Mouse (Mus musculus) c-Kit-positive CD71-positive TER-119-positive erythroid progenitor cells, embryonic 14.5 days (primary cell): ENCODE results near the gene Shroom1.

Experiments
- DNase-seq: peaks from one replicate; pipeline ENCODE4 v3.0.0-alpha.2; 2013; ENCODE audit warnings: low spot score

Gene Shroom1

GRCm38 (mm10) chr11:53479783-53480301 is 22.8 kb downstream of the Shroom1 start, which contains the start of the genes Gm9945 and Sowaha:
Gm9945 (plus strand) TSS chr11:53480166.
Sowaha (minus strand) TSS chr11:53480274.
- peak; percentile 64 for DNase-seq

DNA sequence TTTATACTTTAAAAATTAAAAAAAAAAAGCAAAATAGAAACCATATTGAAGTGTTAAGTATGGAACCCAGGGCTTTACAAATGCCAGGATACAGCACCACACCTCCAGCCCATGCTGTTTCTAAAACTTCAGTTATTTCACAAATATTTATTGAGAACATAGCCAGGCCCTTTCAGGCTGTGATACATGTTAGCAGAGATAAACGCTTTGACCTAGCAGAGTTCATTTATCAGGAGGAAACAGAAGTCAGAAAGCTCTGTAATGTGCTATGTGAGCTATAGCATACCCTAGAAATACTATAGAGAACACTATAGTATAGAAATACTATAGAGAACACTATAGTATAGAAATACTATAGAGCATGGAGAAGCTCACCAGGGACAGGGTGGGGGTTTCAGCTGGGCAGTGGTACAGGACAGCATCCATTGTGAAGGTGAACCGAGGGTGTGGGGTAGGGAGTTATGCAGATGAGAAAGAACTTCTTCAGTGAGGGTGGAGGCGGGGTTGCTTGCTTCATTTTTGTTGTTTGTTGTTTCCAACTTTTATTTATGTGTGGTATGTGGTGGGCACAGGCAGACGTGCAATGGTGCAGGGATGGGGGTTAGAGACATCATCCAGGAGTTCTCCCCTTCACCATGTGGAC is 24.2 kb downstream of the Shroom1 start:
- peak; percentile 79 for DNase-seq

GRCm38 (mm10) chr11:53483159-53483891 is 26.3 kb downstream of the Shroom1 start:
- peak; percentile 76 for DNase-seq

DNA sequence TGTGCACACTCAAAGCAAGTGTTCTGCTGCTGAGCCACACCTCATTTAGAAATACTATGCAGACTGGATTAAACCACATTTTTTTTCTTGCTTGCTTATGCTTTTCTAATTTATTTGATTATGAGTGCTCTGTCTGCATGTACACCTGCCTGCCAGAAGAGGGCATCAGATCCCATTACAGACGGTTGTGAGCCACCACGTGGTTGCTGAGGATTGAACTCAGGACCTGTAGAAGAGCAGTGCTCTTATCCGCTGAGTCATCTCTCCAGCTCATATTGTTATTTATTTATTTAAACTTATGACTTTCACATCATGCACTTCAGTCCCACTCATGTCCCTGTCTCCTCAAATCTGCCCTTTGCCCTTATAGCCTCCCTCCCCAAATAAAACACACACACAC is 28.7 kb downstream of the Shroom1 start:
- DNase-seq: no peak

DNA sequence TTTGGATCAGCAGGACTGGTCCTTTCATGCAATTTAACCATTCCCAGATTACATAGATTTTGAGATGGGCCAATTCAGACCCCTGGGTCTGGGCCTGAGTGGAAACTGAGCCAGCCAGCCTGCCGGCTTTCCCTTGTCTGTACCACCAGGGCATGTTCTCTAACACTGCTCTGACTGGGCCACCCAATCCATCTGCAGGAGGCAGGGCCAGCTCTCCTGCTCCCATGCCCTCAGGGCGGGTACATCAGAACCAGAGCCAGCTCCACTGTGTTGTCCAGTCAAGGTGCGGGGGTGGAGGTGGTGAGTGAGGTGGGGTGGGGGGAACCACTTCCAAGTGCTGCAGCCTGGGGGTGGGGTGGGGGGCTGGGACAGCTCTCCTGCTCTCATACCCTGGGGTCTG is 29.3 kb downstream of the Shroom1 start:
- no peak for DNase-seq

DNA sequence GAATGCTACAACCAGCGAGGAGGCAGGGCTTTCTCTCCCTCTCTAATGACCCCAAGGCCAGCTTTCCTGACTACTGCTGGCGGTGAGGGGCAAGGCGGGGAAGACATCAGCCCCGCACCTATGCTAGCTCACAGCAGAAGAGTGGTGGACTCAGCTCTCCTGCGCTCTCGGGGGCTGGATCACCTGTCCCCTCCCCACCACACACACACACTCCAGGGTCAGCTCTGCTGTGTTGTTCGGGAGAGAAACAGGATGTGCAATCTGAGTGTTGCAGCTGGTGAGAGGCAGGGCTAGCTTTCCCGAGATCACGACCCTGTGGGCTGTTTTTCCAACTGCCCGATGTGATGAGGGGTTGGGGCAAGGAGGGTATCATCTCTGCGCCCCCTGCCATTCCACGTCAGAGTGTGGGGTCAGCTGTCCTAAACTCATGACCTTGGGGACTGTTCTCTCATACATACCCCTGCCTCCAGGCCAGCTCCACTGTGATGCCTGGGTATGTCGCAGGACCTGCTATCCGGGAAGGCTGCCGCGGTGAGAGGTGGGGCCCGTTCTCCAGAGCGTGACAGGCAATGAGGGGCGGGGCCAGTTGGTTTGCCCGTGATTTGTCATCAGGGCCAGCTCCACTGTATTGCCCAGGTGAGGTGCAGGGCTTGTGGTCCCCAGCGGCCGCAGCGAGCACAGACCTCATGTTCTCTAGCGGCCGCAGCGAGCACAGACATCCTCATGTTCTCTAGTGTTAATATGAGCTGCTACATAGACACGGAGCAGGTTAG is 30.0 kb downstream of the Shroom1 start:
- DNase-seq: no peak

GRCm38 (mm10) chr11:53489007-53489406 is 32.0 kb downstream of the Shroom1 start:
- DNase-seq: no peak

GRCm38 (mm10) chr11:53489421-53489820 is 32.4 kb downstream of the Shroom1 start:
- DNase-seq: no peak

GRCm38 (mm10) chr11:53491954-53492401 is 35.0 kb downstream of the Shroom1 start:
- DNase-seq: no peak

GRCm38 (mm10) chr11:53493243-53493955 is 36.4 kb downstream of the Shroom1 start:
- no peak for DNase-seq

- DNase-seq: no peak
These were observed 38.4 kb downstream of the Shroom1 start for GRCm38 (mm10) chr11:53495417-53495816.

- no peak for DNase-seq
These were observed 39.9 kb downstream of the Shroom1 start for GRCm38 (mm10) chr11:53496946-53497345.

- no peak for DNase-seq
These were observed 43.6 kb downstream of the Shroom1 start for GRCm38 (mm10) chr11:53500569-53500968.

GRCm38 (mm10) chr11:53502039-53502765 is 45.2 kb downstream of the Shroom1 start:
- no peak for DNase-seq

GRCm38 (mm10) chr11:53503738-53504137 is 46.7 kb downstream of the Shroom1 start:
- no peak for DNase-seq

- DNase-seq: no peak
These were observed 47.4 kb downstream of the Shroom1 start for GRCm38 (mm10) chr11:53504376-53504775.

GRCm38 (mm10) chr11:53505026-53505663 is 48.1 kb downstream of the Shroom1 start:
- no peak for DNase-seq

GRCm38 (mm10) chr11:53507098-53507805 is 50.2 kb downstream of the Shroom1 start:
- DNase-seq: no peak

DNA sequence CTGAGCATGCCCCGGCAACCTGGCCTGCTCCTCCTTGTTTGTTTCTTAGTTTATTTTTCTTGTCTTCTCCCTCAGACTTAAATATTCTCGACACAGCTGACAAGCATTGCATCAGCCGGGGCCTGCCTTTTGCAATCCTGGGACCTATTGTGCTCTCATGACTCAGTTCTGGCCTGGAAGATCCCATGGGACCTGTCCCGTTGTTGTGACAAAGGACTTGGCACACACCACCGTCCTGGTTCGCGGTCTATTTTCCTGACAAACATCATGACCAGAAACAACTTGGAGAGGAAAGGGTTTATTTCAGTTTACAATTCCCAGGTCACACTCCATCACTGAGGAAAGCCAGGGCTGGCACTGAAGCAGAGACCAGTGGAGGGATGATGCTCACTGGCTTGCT is 51.1 kb downstream of the Shroom1 start:
- no peak for DNase-seq

GRCm38 (mm10) chr11:53508591-53508990 is 51.6 kb downstream of the Shroom1 start:
- DNase-seq: no peak
